Mouse (Mus musculus): ENCODE data around the gene Chmp3. TPM values are rescaled to one million over a fixed set of nuclear protein-coding genes. Genes with fewer than 3 reads are reported as not detected.

Chmp3 gene
- polyA plus RNA-seq, 1 experiment from 2014 or later: 63.2 TPM

GRCm38 (mm10) chr6:71608994-71609393 lies 65.4 kb downstream of the Chmp3 start:
- peaks cover 64% of the 10 kb centered on the region for H3K36me3 ChIP-seq
- H3K27me3 ChIP-seq (replicated peaks): no peaks in the 10 kb centered on the region
- H3K4me3 ChIP-seq: no peak overlapping the region
- no peaks in the 10 kb centered on the region for H3K4me1 ChIP-seq (replicated peaks)
- H3K27ac ChIP-seq (ENCODE audit: poor library complexity, severe bottlenecking): no peak overlapping the region; the same call in 1 of the 2 replicates
- ATAC-seq (ENCODE audit: insufficient number of reproducible peaks, low FRiP score): no peak
- H3K9me3 ChIP-seq (replicated peaks): no peaks in the 10 kb centered on the region
- no peak overlapping the region for H3K4me2 ChIP-seq
- no peak overlapping the region for H3K9ac ChIP-seq

GRCm38 (mm10) chr6:71609968-71610367 lies 66.4 kb downstream of the Chmp3 start:
- Histone ChIP-seq H3K9me3 (replicated peaks) (no peaks in the 10 kb centered on the region), H3K4me2 (no peak overlapping the region), H3K27me3 (replicated peaks) (no peaks in the 10 kb centered on the region), H3K4me3 (no peak overlapping the region), H3K36me3 (peaks cover 62% of the 10 kb centered on the region), H3K9ac (no peak overlapping the region), H3K4me1 (replicated peaks) (no peaks in the 10 kb centered on the region), H3K27ac (ENCODE audit: poor library complexity, severe bottlenecking) (no peak overlapping the region)
- 77% methylated on average over 7 of the region's 7 CpGs for WGBS
- ATAC-seq (ENCODE audit: insufficient number of reproducible peaks, low FRiP score): peak; percentile 88

- H3K4me3 ChIP-seq: no peak overlapping the region
- H3K9ac ChIP-seq: no peak overlapping the region
- ATAC-seq (ENCODE audit: insufficient number of reproducible peaks, low FRiP score): no peak
- H3K27ac ChIP-seq (ENCODE audit: poor library complexity, severe bottlenecking): no peak overlapping the region
- no peaks in the 10 kb centered on the region for H3K27me3 ChIP-seq (replicated peaks)
- H3K4me1 ChIP-seq (replicated peaks): peaks cover 5% of the 10 kb centered on the region; the same call in 1 of the 2 replicates
- H3K4me2 ChIP-seq: no peak overlapping the region
- H3K9me3 ChIP-seq (replicated peaks): no peaks in the 10 kb centered on the region
- peaks cover 70% of the 10 kb centered on the region for H3K36me3 ChIP-seq
Measured at GRCm38 (mm10) chr6:71613225-71613624, 69.6 kb downstream of the Chmp3 start.

- no peaks in the 10 kb centered on the region for H3K9me3 ChIP-seq (replicated peaks)
- no peak for ATAC-seq (ENCODE audit: insufficient number of reproducible peaks, low FRiP score)
- H3K4me3 ChIP-seq: no peak overlapping the region
- peaks cover 62% of the 10 kb centered on the region for H3K36me3 ChIP-seq
- no peaks in the 10 kb centered on the region for H3K27me3 ChIP-seq (replicated peaks)
- 71% methylated on average over 5 of the region's 5 CpGs for WGBS
- no peak overlapping the region for H3K4me2 ChIP-seq
- no peak overlapping the region for H3K27ac ChIP-seq (ENCODE audit: poor library complexity, severe bottlenecking)
- H3K4me1 ChIP-seq (replicated peaks): peaks cover 9% of the 10 kb centered on the region; the same call in 1 of the 2 replicates
- no peak overlapping the region for H3K9ac ChIP-seq
Measured at GRCm38 (mm10) chr6:71616959-71617358, 73.4 kb downstream of the Chmp3 start.

GRCm38 (mm10) chr6:71621551-71621950 lies 78.0 kb downstream of the Chmp3 start:
- no peak overlapping the region for H3K4me2 ChIP-seq
- WGBS: 78% methylated on average over 5 of the region's 5 CpGs
- H3K4me3 ChIP-seq: no peak overlapping the region
- H3K9ac ChIP-seq: no peak overlapping the region
- H3K36me3 ChIP-seq: peaks cover 66% of the 10 kb centered on the region
- no peaks in the 10 kb centered on the region for H3K9me3 ChIP-seq (replicated peaks)
- ATAC-seq (ENCODE audit: insufficient number of reproducible peaks, low FRiP score): no peak
- H3K4me1 ChIP-seq (replicated peaks): peaks cover 9% of the 10 kb centered on the region; the same call in 1 of the 2 replicates
- no peaks in the 10 kb centered on the region for H3K27me3 ChIP-seq (replicated peaks)
- H3K27ac ChIP-seq (ENCODE audit: poor library complexity, severe bottlenecking): no peak overlapping the region

GRCm38 (mm10) chr6:71621981-71622380 lies 78.4 kb downstream of the Chmp3 start:
- no peak for ATAC-seq (ENCODE audit: insufficient number of reproducible peaks, low FRiP score)
- Histone ChIP-seq H3K9ac (no peak overlapping the region), H3K9me3 (replicated peaks) (no peaks in the 10 kb centered on the region), H3K4me2 (no peak overlapping the region), H3K27ac (ENCODE audit: poor library complexity, severe bottlenecking) (no peak overlapping the region), H3K4me3 (no peak overlapping the region), H3K4me1 (replicated peaks) (peaks cover 4% of the 10 kb centered on the region; the same call in 1 of the 2 replicates), H3K27me3 (replicated peaks) (no peaks in the 10 kb centered on the region), H3K36me3 (peaks cover 65% of the 10 kb centered on the region)
- 87% methylated on average over 5 of the region's 5 CpGs for WGBS

GRCm38 (mm10) chr6:71624723-71625122 lies 81.1 kb downstream of the Chmp3 start:
- Histone ChIP-seq H3K27ac (ENCODE audit: poor library complexity, severe bottlenecking) (no peak overlapping the region), H3K27me3 (replicated peaks) (no peaks in the 10 kb centered on the region), H3K36me3 (peaks cover 60% of the 10 kb centered on the region)

GRCm38 (mm10) chr6:71625984-71626383 lies 82.4 kb downstream of the Chmp3 start:
- no peak overlapping the region for H3K4me3 ChIP-seq
- no peak for ATAC-seq (ENCODE audit: insufficient number of reproducible peaks, low FRiP score)

More at GRCm38 (mm10) chr6:71624723-71625122, 81.1 kb downstream of the Chmp3 start:
- no peaks in the 10 kb centered on the region for H3K9me3 ChIP-seq (replicated peaks)
- no peaks in the 10 kb centered on the region for H3K4me1 ChIP-seq (replicated peaks)
- H3K4me2 ChIP-seq: no peak overlapping the region
- no peak for ATAC-seq (ENCODE audit: insufficient number of reproducible peaks, low FRiP score)
- H3K9ac ChIP-seq: no peak overlapping the region
- no peak overlapping the region for H3K4me3 ChIP-seq

GRCm38 (mm10) chr6:71627325-71627724 lies 83.7 kb downstream of the Chmp3 start:
- H3K9me3 ChIP-seq (replicated peaks): no peaks in the 10 kb centered on the region
- H3K27me3 ChIP-seq (replicated peaks): no peaks in the 10 kb centered on the region
- no peak overlapping the region for H3K27ac ChIP-seq (ENCODE audit: poor library complexity, severe bottlenecking)
- H3K4me1 ChIP-seq (replicated peaks): peaks cover 15% of the 10 kb centered on the region
- ATAC-seq (ENCODE audit: insufficient number of reproducible peaks, low FRiP score): no peak
- H3K4me3 ChIP-seq: no peak overlapping the region
- no peak overlapping the region for H3K4me2 ChIP-seq
- no peak overlapping the region for H3K9ac ChIP-seq
- peaks cover 52% of the 10 kb centered on the region for H3K36me3 ChIP-seq

More at GRCm38 (mm10) chr6:71625984-71626383, 82.4 kb downstream of the Chmp3 start:
- Histone ChIP-seq H3K27ac (ENCODE audit: poor library complexity, severe bottlenecking) (no peak overlapping the region), H3K4me2 (no peak overlapping the region), H3K4me1 (replicated peaks) (peaks cover 7% of the 10 kb centered on the region), H3K9me3 (replicated peaks) (no peaks in the 10 kb centered on the region), H3K27me3 (replicated peaks) (no peaks in the 10 kb centered on the region), H3K9ac (no peak overlapping the region), H3K36me3 (peaks cover 59% of the 10 kb centered on the region)
- 98% methylated on average over 2 of the region's 2 CpGs for WGBS

GRCm38 (mm10) chr6:71631196-71631595 lies 87.6 kb downstream of the Chmp3 start:
- Histone ChIP-seq H3K9ac (no peak overlapping the region), H3K4me3 (peak overlapping the region; percentile 79), H3K36me3 (peaks cover 25% of the 10 kb centered on the region), H3K9me3 (replicated peaks) (no peaks in the 10 kb centered on the region), H3K27ac (ENCODE audit: poor library complexity, severe bottlenecking) (no peak overlapping the region), H3K4me1 (replicated peaks) (peaks cover 15% of the 10 kb centered on the region), H3K4me2 (peak overlapping the region; percentile 92), H3K27me3 (replicated peaks) (no peaks in the 10 kb centered on the region)
- no peak for ATAC-seq (ENCODE audit: insufficient number of reproducible peaks, low FRiP score)
- WGBS: 2% methylated on average over 2 of the region's 2 CpGs

GRCm38 (mm10) chr6:71631706-71632461 lies 88.3 kb downstream of the Chmp3 start:
- peaks cover 15% of the 10 kb centered on the region for H3K4me1 ChIP-seq (replicated peaks)
- peak overlapping the region; percentile 93 for H3K9ac ChIP-seq
- 3% methylated on average over 39 of the region's 42 CpGs for WGBS
- H3K4me2 ChIP-seq: peak overlapping the region; percentile 92
- ATAC-seq (ENCODE audit: insufficient number of reproducible peaks, low FRiP score): 0 out of 2 replicates have a peak, but pooled peaks have one; percentile 1
- H3K27ac ChIP-seq (ENCODE audit: poor library complexity, severe bottlenecking): peak overlapping the region; percentile 95
- peaks cover 4% of the 10 kb centered on the region; the same call in 1 of the 2 replicates for H3K27me3 ChIP-seq (replicated peaks)
- H3K4me3 ChIP-seq: peak overlapping the region; percentile 79
- H3K9me3 ChIP-seq (replicated peaks): no peaks in the 10 kb centered on the region
- peaks cover 20% of the 10 kb centered on the region for H3K36me3 ChIP-seq

Measured in heart, embryonic 12.5 days (tissue).